Comparison of ENCODE assay signal across 7 mouse cellular contexts in genomic region chr12:24716721-24717301, GRCm38 (mm10). TPM values are rescaled to one million over a fixed set of nuclear protein-coding genes. Genes with fewer than 3 reads are reported as not detected.
DNase-seq lines count a peak whose midpoint lies in the region; ATAC-seq and TF ChIP-seq lines count a peak whose summit lies in the region.

No protein-coding gene starts in this region.

- 42% methylated on average over 4 of the region's 4 CpGs for WGBS in forebrain, embryonic 14.5 days
- whole genome bisulfite sequencing in liver, embryonic 15.5 days (ENCODE audit: insufficient replicate concordance) = 51% methylated on average over 4 of the region's 4 CpGs

- peak; percentile 36 for DNase-seq in urinary bladder, postnatal 14 days (ENCODE audit: low spot score)
- DNase-seq in urinary bladder, adult 18-20 months (ENCODE audit: low spot score in 2 of 2) = no peak
- DNase-seq in forebrain, embryonic 14.5 days (ENCODE audit: low spot score) = peak; percentile 62
- DNase-seq in kidney, adult 9 months = peak; percentile 40

- no peaks in the 10 kb centered on the region for H3K4me1 ChIP-seq in bone marrow macrophage, adult 2 months (ENCODE audit: control insufficient read depth, insufficient read depth, low read length)
- H3K4me1 ChIP-seq in forebrain, embryonic 14.5 days (ENCODE audit: control insufficient read depth, insufficient read depth, low read length) = no peaks in the 10 kb centered on the region
- peaks cover 57% of the 10 kb centered on the region for H3K4me1 ChIP-seq in liver, embryonic 15.5 days (replicated peaks)

- no peaks in the 10 kb centered on the region for H3K27me3 ChIP-seq in forebrain, embryonic 14.5 days (replicated peaks; ENCODE audit: control insufficient read depth, insufficient read depth, low read length)
- no peaks in the 10 kb centered on the region for H3K27me3 ChIP-seq in liver, embryonic 15.5 days

- H3K9me3 ChIP-seq in forebrain, embryonic 14.5 days (replicated peaks; ENCODE audit: control insufficient read depth, low read length) = no peaks in the 10 kb centered on the region
- no peaks in the 10 kb centered on the region for H3K9me3 ChIP-seq in liver, embryonic 15.5 days (replicated peaks)

- no peak for TF ChIP-seq POLR2A in bone marrow macrophage, adult 2 months (IDR thresholded peaks at IDR 0.05; ENCODE audit: borderline replicate concordance, low read depth, low read length)

- H3K27ac ChIP-seq in bone marrow macrophage, adult 2 months (ENCODE audit: insufficient read depth, low read depth, low read length) = no peak overlapping the region
- H3K27ac ChIP-seq in forebrain, embryonic 14.5 days (ENCODE audit: low read depth, low read length) = no peak overlapping the region
- H3K27ac ChIP-seq in liver, embryonic 15.5 days (replicated peaks) = peak overlapping the region; percentile 84

- peak; percentile 70 for ATAC-seq in forebrain, embryonic 14.5 days
- no peak for ATAC-seq in liver, embryonic 15.5 days (ENCODE audit: insufficient read depth)
- ATAC-seq in neutrophil, adult 5-6 weeks (ENCODE audit: extremely low read depth, insufficient number of reproducible peaks, low FRiP score, poor library complexity, severe bottlenecking) = peak; percentile 65

- H3K4me3 ChIP-seq in bone marrow macrophage, adult 2 months (ENCODE audit: insufficient read depth, low read length) = no peak overlapping the region
- H3K4me3 ChIP-seq in forebrain, embryonic 14.5 days (ENCODE audit: low read depth, low read length) = no peak overlapping the region
- no peak overlapping the region for H3K4me3 ChIP-seq in liver, embryonic 15.5 days (replicated peaks)

- no peak overlapping the region for H3K4me2 ChIP-seq in forebrain, embryonic 14.5 days (ENCODE audit: low read length)
- H3K4me2 ChIP-seq in liver, embryonic 15.5 days = no peak overlapping the region

- peak; percentile 66 for TF ChIP-seq CTCF in bone marrow macrophage, adult 2 months (IDR thresholded peaks at IDR 0.05; ENCODE audit: low read depth, low read length)

- peaks cover 24% of the 10 kb centered on the region for H3K36me3 ChIP-seq in forebrain, embryonic 14.5 days (ENCODE audit: control insufficient read depth, insufficient read depth, low read length)
- peaks cover 46% of the 10 kb centered on the region for H3K36me3 ChIP-seq in liver, embryonic 15.5 days (replicated peaks)

- no peak overlapping the region for H3K9ac ChIP-seq in forebrain, embryonic 14.5 days (ENCODE audit: low read length)
- no peak overlapping the region for H3K9ac ChIP-seq in liver, embryonic 15.5 days

RNA-seq across cellular contexts. Expression of gene Rrm2, which starts 8.8 kb away (rescaled TPM):
- 53.3 and 54.8 TPM in 2 replicates for polyA plus RNA-seq in bone marrow macrophage, adult 2 months (2012; ENCODE audit: insufficient read depth, insufficient read length, missing spikeins)
- polyA plus RNA-seq in forebrain, embryonic 14.5 days (2014; fragmentation: Nextera tagmentation; extraction: Ambion mirVana) = 136 and 139 TPM in 2 replicates
- 444 and 469 TPM in 2 replicates for polyA plus RNA-seq in liver, embryonic 15.5 days (2015; fragmentation: Nextera tagmentation; extraction: Ambion mirVana)
- 0.70 and 1.8 TPM in 2 replicates for total RNA-seq in neutrophil, adult 5-6 weeks (2017)

RNA-seq across cellular contexts. Expression of gene Cys1, which starts 35.2 kb away (rescaled TPM):
- not detected in 2 replicates for polyA plus RNA-seq in bone marrow macrophage, adult 2 months (2012; ENCODE audit: insufficient read depth, insufficient read length, missing spikeins)
- 1.2 and 1.7 TPM in 2 replicates for polyA plus RNA-seq in forebrain, embryonic 14.5 days (2014; fragmentation: Nextera tagmentation; extraction: Ambion mirVana)
- polyA plus RNA-seq in liver, embryonic 15.5 days (2015; fragmentation: Nextera tagmentation; extraction: Ambion mirVana) = 0.61 and 0.76 TPM in 2 replicates
- total RNA-seq in neutrophil, adult 5-6 weeks (2017) = not detected in 2 replicates

Comparison
In these comparisons a context has a peak if more than half of its experiments do, and no peak if none do; other contexts are left out.
1. DNase-seq: peak in urinary bladder, postnatal 14 days (single experiment), forebrain, embryonic 14.5 days (single experiment) and kidney, adult 9 months (single experiment); none in urinary bladder, adult 18-20 months (0 of 2).